Mouse (Mus musculus) frontal cortex, postnatal 14 days (tissue): ENCODE measurements at regions not wholly inside any gene's neighbourhood (a gene's known extent, or its start where the extent isn't known, plus 50 kb on each side); places are given as distances from the start of the nearest gene placed in this dataset.
A peak's percentile ranks its signal among the peaks of the same experiment; 100 is the strongest.

Source experiments
- DNase-seq, 2 experiments: peaks; one replicate each; pipeline ENCODE4 v3.0.0; 2022; ENCODE audit warnings: low spot score in 2 of 2

DNA sequence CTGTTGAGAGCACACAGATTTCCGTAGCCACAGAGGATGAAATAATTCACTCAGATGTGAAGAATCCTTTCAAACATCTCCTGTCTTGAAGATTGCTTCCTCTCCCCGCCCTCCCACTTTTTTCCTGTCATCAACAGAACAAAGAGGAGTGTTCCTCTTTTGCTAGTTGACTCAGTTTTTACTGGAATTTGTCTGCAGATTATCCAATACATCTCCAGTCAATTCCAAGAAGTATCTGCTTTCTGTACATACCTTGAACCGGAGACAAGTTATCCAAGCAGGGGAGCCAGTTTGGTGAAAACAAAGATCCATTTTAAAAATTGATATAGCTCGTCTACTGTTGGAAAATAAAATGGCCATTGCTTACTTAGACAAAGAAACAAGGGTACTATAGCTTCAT, 328.5 kb downstream of the Ttll7 start:
- DNase-seq: no peak

- no peak for DNase-seq
These were observed 329.6 kb downstream of the Ttll7 start for GRCm38 (mm10) chr3:147181501-147182365.

GRCm38 (mm10) chr3:147182366-147182875, 330.3 kb downstream of the Ttll7 start:
- DNase-seq: no peak

- DNase-seq: no peak
These were observed 331.6 kb downstream of the Ttll7 start for GRCm38 (mm10) chr3:147183656-147184290.

DNA sequence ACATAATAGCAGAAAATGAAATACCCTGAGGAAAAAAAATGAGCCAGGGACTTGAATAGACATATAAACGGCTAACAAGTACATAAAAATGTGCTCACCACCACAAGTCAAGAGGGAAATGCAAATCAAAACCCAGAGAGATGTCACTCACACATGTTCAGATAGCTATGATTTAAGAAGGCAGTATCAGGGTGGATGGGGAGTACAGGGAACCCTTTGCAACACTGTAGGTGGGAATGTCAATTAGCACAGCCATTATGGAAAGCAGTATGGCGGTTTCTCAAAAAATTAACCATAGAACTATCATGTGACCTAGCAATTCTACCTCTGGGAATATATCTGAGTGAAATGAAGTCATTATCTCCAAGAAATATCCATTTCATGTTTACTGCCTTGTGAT, 337.6 kb downstream of the Ttll7 start:
- DNase-seq: no peak

- no peak for DNase-seq
These were observed 344.5 kb downstream of the Ttll7 start for GRCm38 (mm10) chr3:147196626-147197025.

- no peak for DNase-seq
These were observed 345.0 kb downstream of the Ttll7 start for GRCm38 (mm10) chr3:147197215-147197614.

DNA sequence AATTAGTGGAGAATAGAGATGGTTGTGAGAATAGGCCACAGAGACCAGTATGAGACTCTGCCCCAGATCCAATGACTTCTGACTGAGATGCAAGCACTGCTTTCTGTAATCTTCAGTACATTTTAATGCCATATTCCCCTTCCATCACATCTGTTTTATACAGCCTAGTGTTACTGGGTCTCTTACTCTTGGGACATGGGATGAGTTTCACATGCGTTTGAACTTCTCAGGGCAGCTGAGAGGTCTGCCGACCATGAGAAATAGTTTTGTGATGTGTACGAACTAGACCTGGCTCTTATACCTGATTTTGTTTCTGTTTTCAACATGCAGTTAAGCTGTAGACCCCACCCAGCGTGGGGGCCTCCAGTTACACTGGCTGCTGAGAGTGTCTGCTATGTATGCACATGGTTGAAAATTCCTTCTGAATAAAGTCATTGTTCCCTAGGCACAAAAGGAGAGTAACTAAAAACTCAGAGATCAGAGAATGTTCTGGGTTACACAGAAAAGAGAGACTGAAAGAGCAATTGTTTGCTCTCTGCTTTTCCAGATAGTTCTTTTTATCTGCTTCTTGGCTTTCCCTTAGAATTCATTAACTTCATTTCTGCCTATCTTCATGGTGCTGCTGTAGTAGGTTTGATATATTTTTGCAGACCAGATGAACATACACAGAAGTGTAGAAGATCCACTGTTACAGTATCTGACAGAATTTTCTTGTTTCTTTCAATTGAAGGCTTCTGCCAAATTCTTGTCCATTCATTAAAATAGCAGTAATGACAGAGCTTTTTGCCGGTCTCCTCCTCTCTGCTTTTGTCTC, 359.2 kb downstream of the Ttll7 start:
- DNase-seq: no peak

- DNase-seq: peak; percentile 20 to 50
These were observed 376.5 kb downstream of the Ttll7 start for GRCm38 (mm10) chr3:147228663-147229062.

DNA sequence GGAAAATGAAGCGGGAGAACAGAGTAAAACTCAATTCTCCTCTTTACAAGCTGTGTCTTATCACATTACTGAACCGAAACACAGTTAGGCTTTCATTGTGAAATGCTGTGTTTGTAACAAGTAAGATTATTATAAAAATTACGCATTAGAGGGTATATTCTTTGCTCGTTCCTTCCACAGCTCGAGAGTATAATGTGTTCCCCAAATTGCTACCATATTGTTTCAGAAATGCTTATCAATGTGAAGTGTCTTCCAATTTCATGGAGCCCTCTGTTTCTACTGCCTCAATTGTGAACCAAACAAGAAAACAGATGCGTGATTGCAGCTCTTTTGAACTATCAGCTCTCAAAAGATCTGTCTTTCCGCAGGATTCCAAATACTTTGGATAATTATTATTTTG, 378.4 kb downstream of the Ttll7 start:
- DNase-seq: no peak

DNA sequence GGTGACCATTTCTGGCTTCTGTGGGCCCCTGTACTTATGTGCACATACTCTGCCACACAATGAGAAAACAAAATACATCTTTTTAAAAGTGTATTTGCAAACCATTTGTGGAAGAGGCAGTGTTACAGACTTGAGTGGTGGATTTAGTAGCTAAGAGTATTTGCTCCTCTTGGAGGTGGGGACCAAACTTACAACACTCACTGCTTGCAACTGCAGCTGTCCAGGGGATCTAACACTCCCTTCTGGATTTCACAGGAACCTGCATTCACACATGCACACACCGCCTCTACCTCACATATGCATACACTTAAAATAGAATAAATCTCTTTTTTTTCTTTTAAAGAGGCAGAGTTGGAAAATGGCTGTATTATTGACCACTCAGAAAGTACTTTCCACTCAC, 386.2 kb downstream of the Ttll7 start:
- no peak for DNase-seq

GRCm38 (mm10) chr3:147240651-147241050, 388.5 kb downstream of the Ttll7 start:
- no peak for DNase-seq

GRCm38 (mm10) chr3:147244911-147245430, 392.8 kb downstream of the Ttll7 start:
- DNase-seq: no peak

GRCm38 (mm10) chr3:147246141-147246540, 394.0 kb downstream of the Ttll7 start:
- no peak for DNase-seq

DNA sequence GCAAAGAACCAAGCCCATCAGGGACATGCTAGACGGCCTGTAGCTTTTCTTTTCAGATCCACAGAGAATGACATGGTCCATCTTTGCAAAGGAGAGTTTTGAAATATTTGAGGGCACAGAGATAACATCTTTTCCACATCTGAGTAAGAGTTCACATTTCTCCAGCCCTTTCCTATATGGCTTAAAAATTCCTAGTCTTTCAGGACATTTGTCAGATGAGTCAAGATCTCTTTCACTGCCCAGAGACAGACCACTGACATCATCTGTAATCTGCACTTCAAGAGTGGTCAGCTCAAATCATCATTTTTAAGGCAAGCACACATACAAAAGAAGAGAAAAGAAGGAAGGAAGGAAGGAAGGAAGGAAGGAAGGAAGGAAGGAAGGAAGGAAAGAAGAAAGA, 397.3 kb downstream of the Ttll7 start:
- DNase-seq: no peak

- DNase-seq: no peak
These were observed 397.7 kb downstream of the Ttll7 start for GRCm38 (mm10) chr3:147249906-147250305.

- no peak for DNase-seq
These were observed 400.1 kb downstream of the Ttll7 start for GRCm38 (mm10) chr3:147252226-147252788.

DNA sequence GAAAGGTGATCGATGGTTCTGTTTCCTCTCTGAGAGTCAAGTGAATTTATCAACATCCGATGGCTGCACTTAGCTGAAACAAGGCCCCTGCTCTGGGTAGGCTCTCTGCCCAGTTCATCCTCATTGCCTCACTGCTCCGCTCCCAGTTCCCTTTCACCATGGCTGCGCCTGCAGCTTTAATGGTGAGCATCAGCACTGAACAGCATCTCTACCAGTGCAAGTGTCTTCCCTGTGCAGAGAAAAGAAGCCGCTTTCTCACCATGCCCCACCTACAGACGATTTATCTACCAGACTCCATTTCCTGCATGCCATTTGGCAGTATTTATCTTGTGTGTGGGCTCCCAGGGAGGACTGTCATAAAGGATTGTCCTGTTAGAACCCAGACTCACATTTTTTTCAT, 400.6 kb downstream of the Ttll7 start:
- DNase-seq: no peak

GRCm38 (mm10) chr3:147254454-147254853, 402.3 kb downstream of the Ttll7 start:
- no peak for DNase-seq

DNA sequence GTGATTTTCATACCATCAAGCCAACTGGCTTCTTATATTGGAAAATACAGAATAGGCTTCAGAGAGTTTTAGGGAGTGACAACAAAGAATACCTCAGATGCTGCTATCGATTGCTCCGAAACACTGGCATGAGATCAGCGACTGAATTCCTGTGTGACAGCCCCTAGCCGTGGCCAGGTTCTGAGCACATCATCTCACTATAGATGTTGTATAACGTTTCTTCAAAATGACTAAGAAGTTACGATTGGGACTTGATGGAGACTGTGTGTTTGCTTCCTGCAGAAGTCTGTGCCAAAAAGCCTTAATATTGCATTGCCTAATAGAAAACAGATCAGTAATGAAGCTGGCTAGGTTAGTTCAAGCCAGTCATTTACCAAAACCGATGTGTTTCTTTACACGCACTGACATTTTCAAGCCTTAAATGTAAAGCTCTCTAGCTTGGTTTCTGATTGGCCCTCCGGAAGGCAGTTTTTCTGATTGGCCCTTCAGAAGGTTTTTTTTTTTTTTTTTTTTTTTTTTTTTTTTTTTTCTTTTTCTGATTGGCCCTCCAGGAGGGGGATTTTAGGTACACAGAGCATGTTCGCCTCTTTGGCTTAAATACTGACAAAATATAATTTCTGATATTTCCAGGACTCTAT, 408.9 kb downstream of the Ttll7 start:
- no peak for DNase-seq

DNA sequence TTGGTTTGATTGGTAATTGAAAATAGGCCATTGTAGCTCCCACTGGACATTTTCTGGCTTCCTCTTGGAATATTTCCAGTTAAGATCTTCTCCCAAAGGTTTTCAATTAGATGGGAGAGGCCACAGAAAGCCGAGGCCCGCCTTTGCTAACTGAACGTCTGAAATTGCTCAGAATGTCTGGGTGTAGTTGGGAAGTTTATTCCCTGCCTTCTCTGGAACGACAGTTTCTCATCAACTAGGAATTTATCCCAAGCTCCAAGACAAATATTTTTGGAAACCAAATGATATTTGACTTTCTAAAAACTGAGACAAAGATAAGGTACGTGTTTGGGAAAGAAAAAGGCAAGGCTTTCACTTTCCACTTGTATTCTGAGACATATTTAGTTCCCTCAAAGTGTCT, 414.4 kb downstream of the Ttll7 start:
- DNase-seq: no peak
